Mouse (Mus musculus): ENCODE results near the gene Gpr37. TPM values are rescaled to one million over a fixed set of nuclear protein-coding genes. Genes with fewer than 3 reads are reported as not detected.

The Gpr37 gene
- polyA plus RNA-seq, 1 experiment from 2014 or later, result 1.3 TPM

DNA sequence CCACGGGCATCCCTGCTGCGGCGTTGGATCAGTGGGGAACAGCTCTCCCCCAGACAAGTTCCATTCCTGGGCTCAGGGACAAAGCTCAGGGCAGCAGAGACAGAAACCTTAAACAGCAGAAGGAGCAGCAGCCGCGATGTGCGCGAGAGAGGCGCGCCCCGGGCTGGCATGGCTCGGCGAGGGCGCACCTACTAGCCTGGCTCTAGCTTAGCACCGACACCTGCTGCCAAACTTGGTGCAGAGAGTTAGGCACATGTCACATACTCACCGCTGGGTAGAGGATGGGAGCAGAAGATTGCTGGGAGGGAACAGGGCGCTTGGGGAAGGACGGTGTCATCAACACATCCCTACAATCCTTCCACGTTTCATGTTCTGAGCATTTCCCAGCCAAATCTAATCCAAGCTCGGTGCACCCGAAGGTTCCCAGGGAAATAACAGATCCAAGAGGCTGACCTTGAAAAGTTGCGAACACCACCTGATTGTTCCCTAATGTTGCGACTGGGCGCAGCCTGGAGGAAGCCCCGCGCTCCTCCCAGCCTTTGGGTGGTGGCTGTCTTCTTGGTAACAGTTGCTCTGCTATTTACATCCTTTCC lies 1.5 kb downstream of the Gpr37 start:
- DNase-seq (ENCODE audit: low spot score) (peak; percentile 69), ATAC-seq (replicated peaks; ENCODE audit: low FRiP score) (peak; percentile 44)
- H3K4me2 ChIP-seq (ENCODE audit: low read depth, low read length, severe bottlenecking), result peak overlapping the region; percentile 92
- peak overlapping the region; percentile 53 for H3K4me3 ChIP-seq (ENCODE audit: low read depth, low read length)
- no peaks in the 10 kb centered on the region for H3K9me3 ChIP-seq (ENCODE audit: control insufficient read depth, low read length)
- peak overlapping the region; percentile 70 for H3K9ac ChIP-seq (ENCODE audit: low read length)
- H3K4me1 ChIP-seq (replicated peaks; ENCODE audit: control insufficient read depth, insufficient read depth, low read length), result peaks cover 4% of the 10 kb centered on the region; the same call in 1 of the 2 replicates
- under 1% methylated on average over 25 of the region's 25 CpGs for WGBS
- H3K36me3 ChIP-seq (ENCODE audit: control insufficient read depth, insufficient read depth, low read length), result no peaks in the 10 kb centered on the region
- H3K27ac ChIP-seq (ENCODE audit: low read depth, low read length), result no peak overlapping the region
- H3K27me3 ChIP-seq (ENCODE audit: control insufficient read depth, insufficient read depth, low read length), result peaks cover 6% of the 10 kb centered on the region; the same call in 1 of the 2 replicates

DNA sequence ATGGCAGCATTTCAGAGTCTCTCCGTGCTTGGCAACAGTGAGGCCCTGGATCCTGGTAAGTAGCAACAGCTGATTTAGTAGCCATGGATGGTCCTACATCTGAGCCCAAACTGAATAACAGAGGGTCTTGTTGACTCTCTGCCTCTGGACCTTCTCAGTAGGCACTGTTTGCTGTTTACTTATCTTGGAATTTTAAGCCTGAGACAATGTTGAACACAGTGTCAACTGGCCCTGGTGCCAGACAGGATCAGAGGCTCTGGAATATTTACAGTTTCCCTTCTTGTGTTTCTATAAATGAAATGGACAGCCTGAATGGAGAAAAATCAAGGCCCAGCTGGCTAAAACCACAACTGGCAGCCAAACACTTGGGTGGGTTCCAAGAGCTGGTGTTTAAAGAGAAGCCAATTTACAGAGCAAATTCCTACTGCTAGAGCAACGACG lies 3.7 kb downstream of the Gpr37 start:
- Histone ChIP-seq H3K27ac (ENCODE audit: low read depth, low read length) (no peak overlapping the region), H3K27me3 (ENCODE audit: control insufficient read depth, insufficient read depth, low read length) (peaks cover 6% of the 10 kb centered on the region; the same call in 1 of the 2 replicates), H3K4me3 (ENCODE audit: low read depth, low read length) (no peak overlapping the region), H3K9ac (ENCODE audit: low read length) (no peak overlapping the region), H3K9me3 (ENCODE audit: control insufficient read depth, low read length) (no peaks in the 10 kb centered on the region), H3K4me2 (ENCODE audit: low read depth, low read length, severe bottlenecking) (no peak overlapping the region), H3K4me1 (replicated peaks; ENCODE audit: control insufficient read depth, insufficient read depth, low read length) (peaks cover 4% of the 10 kb centered on the region; the same call in 1 of the 2 replicates), H3K36me3 (ENCODE audit: control insufficient read depth, insufficient read depth, low read length) (no peaks in the 10 kb centered on the region)
- no peak for DNase-seq (ENCODE audit: low spot score)
- WGBS, result 88% methylated on average over 3 of the region's 3 CpGs
- ATAC-seq (replicated peaks; ENCODE audit: low FRiP score), result no peak

DNA sequence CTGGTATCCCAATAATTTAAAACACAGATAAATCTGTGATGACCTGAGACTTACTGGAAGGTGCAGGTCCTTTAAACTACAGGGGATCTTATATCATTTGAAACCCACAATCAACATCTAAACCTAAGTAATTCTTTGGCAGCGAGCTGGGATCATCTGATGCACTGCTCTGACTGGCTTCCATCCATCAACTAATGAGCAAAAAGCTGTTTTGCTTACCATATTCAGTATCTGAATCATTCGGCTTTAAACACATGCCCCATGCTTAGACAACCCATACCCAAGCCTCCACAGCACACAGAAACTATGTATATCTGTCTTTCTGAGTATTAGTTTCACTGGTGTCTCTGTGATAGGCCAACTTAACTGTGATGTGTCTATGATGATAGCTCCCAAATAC lies 6.1 kb downstream of the Gpr37 start:
- no peak for ATAC-seq (replicated peaks; ENCODE audit: low FRiP score)
- no peak overlapping the region for H3K27ac ChIP-seq (ENCODE audit: low read depth, low read length)

DNA sequence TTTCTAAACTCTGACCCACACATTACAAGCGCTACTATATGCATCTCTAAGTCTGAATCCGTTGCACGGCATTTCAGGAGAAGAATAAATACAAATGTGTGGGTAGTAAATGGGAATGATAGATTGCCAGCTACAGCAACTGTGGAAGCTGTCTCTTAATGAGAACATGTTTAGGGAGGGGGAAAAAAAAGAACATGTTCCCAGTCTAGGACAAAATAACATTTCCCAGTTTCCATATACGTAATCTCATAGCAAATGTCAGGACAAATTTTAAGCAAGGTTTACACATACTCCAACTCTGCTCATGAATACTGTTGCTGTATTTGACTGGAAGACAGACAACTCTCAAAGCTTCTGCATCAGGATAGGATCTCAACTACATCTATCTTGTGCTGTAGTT lies 15.4 kb downstream of the Gpr37 start:
- no peak for DNase-seq (ENCODE audit: low spot score)
- H3K36me3 ChIP-seq (ENCODE audit: control insufficient read depth, insufficient read depth, low read length), result no peaks in the 10 kb centered on the region
- H3K4me1 ChIP-seq (replicated peaks; ENCODE audit: control insufficient read depth, insufficient read depth, low read length), result no peaks in the 10 kb centered on the region
- H3K9me3 ChIP-seq (ENCODE audit: control insufficient read depth, low read length), result no peaks in the 10 kb centered on the region
- no peak overlapping the region for H3K4me2 ChIP-seq (ENCODE audit: low read depth, low read length, severe bottlenecking)
- no peak overlapping the region for H3K9ac ChIP-seq (ENCODE audit: low read length)
- H3K4me3 ChIP-seq (ENCODE audit: low read depth, low read length), result no peak overlapping the region
- no peak for ATAC-seq (replicated peaks; ENCODE audit: low FRiP score)
- no peaks in the 10 kb centered on the region for H3K27me3 ChIP-seq (ENCODE audit: control insufficient read depth, insufficient read depth, low read length)
- H3K27ac ChIP-seq (ENCODE audit: low read depth, low read length), result no peak overlapping the region
- WGBS, result 91% methylated on average over 4 of the region's 4 CpGs

More for the DNA sequence above, 6.1 kb downstream of the Gpr37 start:
- no peak overlapping the region for H3K4me2 ChIP-seq (ENCODE audit: low read depth, low read length, severe bottlenecking)
- H3K4me1 ChIP-seq (replicated peaks; ENCODE audit: control insufficient read depth, insufficient read depth, low read length), result peaks cover 4% of the 10 kb centered on the region; the same call in 1 of the 2 replicates
- no peak overlapping the region for H3K4me3 ChIP-seq (ENCODE audit: low read depth, low read length)
- no peak overlapping the region for H3K9ac ChIP-seq (ENCODE audit: low read length)
- H3K27me3 ChIP-seq (ENCODE audit: control insufficient read depth, insufficient read depth, low read length), result peaks cover 6% of the 10 kb centered on the region; the same call in 1 of the 2 replicates
- WGBS, result 87% methylated on average over 2 of the region's 2 CpGs
- DNase-seq (ENCODE audit: low spot score), result no peak
- H3K9me3 ChIP-seq (ENCODE audit: control insufficient read depth, low read length), result no peaks in the 10 kb centered on the region
- H3K36me3 ChIP-seq (ENCODE audit: control insufficient read depth, insufficient read depth, low read length), result no peaks in the 10 kb centered on the region

DNA sequence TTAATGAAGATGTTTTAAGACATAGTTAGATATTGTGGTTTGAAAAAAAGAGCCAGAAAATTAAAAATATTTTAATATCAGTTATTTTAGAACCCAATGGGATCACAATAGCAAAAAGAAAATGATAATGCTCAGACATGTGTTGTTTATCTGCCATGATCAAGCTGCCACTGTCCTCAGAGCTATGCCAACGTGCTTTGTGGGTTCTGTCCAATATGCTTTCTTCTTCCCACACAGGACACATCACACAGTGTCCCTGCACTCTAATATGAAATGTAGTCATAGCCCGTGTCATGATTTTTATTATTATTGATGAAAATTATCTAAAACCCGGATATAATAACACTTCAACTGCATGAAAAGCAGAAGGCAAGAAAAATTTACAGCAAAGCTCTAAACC lies 16.7 kb downstream of the Gpr37 start:
- no peak overlapping the region for H3K27ac ChIP-seq (ENCODE audit: low read depth, low read length)
- no peaks in the 10 kb centered on the region for H3K4me1 ChIP-seq (replicated peaks; ENCODE audit: control insufficient read depth, insufficient read depth, low read length)
- WGBS, result 78% methylated on average over 3 of the region's 3 CpGs
- H3K9ac ChIP-seq (ENCODE audit: low read length), result no peak overlapping the region
- no peak overlapping the region for H3K4me2 ChIP-seq (ENCODE audit: low read depth, low read length, severe bottlenecking)
- no peaks in the 10 kb centered on the region for H3K27me3 ChIP-seq (ENCODE audit: control insufficient read depth, insufficient read depth, low read length)
- DNase-seq (ENCODE audit: low spot score) (no peak), ATAC-seq (replicated peaks; ENCODE audit: low FRiP score) (no peak)
- H3K4me3 ChIP-seq (ENCODE audit: low read depth, low read length), result no peak overlapping the region
- H3K9me3 ChIP-seq (ENCODE audit: control insufficient read depth, low read length), result no peaks in the 10 kb centered on the region
- H3K36me3 ChIP-seq (ENCODE audit: control insufficient read depth, insufficient read depth, low read length), result no peaks in the 10 kb centered on the region

DNA sequence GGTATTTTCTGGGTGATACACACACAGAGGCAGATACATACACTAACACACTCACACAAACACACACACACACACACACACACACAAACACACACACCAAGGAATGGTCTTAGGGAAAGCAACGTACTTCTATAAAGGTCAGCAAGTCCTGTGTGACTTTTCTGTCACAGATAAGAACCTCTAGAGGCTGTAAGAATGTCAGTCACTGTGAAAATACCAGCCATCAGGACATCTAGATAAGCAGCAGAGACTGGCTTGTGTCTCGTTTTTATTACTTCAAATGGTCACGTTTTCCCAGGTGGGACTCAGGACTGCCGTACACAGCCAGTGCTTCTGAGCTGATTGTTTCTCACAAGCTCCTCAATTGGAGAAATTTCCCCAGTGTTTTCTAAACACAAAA lies 20.4 kb downstream of the Gpr37 start:
- Histone ChIP-seq H3K4me2 (ENCODE audit: low read depth, low read length, severe bottlenecking) (no peak overlapping the region), H3K9me3 (ENCODE audit: control insufficient read depth, low read length) (no peaks in the 10 kb centered on the region), H3K4me1 (replicated peaks; ENCODE audit: control insufficient read depth, insufficient read depth, low read length) (no peaks in the 10 kb centered on the region), H3K36me3 (ENCODE audit: control insufficient read depth, insufficient read depth, low read length) (no peaks in the 10 kb centered on the region), H3K27ac (ENCODE audit: low read depth, low read length) (no peak overlapping the region), H3K27me3 (ENCODE audit: control insufficient read depth, insufficient read depth, low read length) (no peaks in the 10 kb centered on the region), H3K9ac (ENCODE audit: low read length) (no peak overlapping the region), H3K4me3 (ENCODE audit: low read depth, low read length) (no peak overlapping the region)
- no peak for ATAC-seq (replicated peaks; ENCODE audit: low FRiP score)
- no peak for DNase-seq (ENCODE audit: low spot score)
- WGBS, result 85% methylated on average over 4 of the region's 4 CpGs

DNA sequence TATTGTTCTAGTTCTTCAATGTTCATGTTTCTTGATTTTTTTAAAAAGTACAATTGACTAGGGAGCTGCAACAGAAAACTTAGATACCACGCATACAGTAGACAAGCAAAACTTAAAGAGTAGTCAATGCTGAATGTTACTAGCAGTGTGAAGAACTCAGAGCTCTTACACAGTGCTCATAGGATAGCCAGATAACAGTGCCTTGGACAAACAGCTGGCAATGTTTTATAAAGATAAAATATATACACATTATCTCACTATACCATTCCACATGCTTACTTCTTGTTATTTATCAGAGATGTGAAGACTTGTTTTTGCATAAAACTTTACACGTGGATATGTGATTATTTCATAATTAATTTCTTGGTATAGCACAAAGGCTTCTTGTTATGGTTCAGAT lies 26.6 kb downstream of the Gpr37 start:
- ATAC-seq (replicated peaks; ENCODE audit: low FRiP score), result no peak
- Histone ChIP-seq H3K9ac (ENCODE audit: low read length) (no peak overlapping the region), H3K4me1 (replicated peaks; ENCODE audit: control insufficient read depth, insufficient read depth, low read length) (no peaks in the 10 kb centered on the region), H3K9me3 (ENCODE audit: control insufficient read depth, low read length) (no peaks in the 10 kb centered on the region), H3K4me3 (ENCODE audit: low read depth, low read length) (no peak overlapping the region), H3K27me3 (ENCODE audit: control insufficient read depth, insufficient read depth, low read length) (no peaks in the 10 kb centered on the region), H3K27ac (ENCODE audit: low read depth, low read length) (no peak overlapping the region), H3K4me2 (ENCODE audit: low read depth, low read length, severe bottlenecking) (no peak overlapping the region), H3K36me3 (ENCODE audit: control insufficient read depth, insufficient read depth, low read length) (no peaks in the 10 kb centered on the region)
- DNase-seq (ENCODE audit: low spot score), result no peak
- WGBS, result 83% methylated on average over 2 of the region's 2 CpGs

DNA sequence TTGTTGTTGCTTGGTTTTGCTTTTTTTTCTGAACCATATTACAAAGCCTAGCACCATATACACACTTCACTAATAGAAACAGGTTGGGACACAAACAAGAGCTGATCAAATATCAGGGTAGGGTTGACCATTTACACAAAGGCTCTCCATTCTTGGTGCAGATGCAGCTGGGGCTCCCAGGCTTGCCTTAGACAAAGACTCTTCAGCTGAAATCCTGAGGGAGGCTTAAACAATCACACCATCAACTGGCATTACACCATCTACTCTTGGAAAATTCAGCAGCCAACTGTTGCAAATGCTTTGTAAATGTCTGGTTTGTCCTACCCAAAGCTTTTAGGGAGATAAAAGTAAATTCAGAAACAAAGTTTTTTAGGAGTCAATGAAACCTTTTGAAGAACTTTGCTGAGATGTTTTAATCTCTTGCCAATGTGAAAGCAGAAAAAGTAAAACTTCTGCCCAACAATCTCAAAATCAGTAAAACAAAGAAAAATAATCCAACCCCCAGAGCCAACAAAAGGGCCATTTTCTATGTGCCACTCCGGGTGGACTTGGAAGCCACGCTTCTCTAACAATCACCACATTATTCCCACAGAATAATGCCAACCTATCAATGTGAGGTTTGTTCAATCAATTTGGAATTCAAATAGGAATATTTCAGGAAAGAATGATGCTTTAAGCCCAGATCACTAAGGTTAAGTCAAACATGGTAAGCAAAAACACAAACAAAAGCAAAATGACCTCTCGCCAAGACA lies 30.4 kb downstream of the Gpr37 start:
- 53% methylated on average over 3 of the region's 3 CpGs for WGBS
- Histone ChIP-seq H3K4me2 (ENCODE audit: low read depth, low read length, severe bottlenecking) (no peak overlapping the region), H3K9me3 (ENCODE audit: control insufficient read depth, low read length) (no peaks in the 10 kb centered on the region), H3K27me3 (ENCODE audit: control insufficient read depth, insufficient read depth, low read length) (no peaks in the 10 kb centered on the region), H3K36me3 (ENCODE audit: control insufficient read depth, insufficient read depth, low read length) (no peaks in the 10 kb centered on the region), H3K27ac (ENCODE audit: low read depth, low read length) (no peak overlapping the region), H3K9ac (ENCODE audit: low read length) (no peak overlapping the region), H3K4me3 (ENCODE audit: low read depth, low read length) (no peak overlapping the region), H3K4me1 (replicated peaks; ENCODE audit: control insufficient read depth, insufficient read depth, low read length) (no peaks in the 10 kb centered on the region)
- ATAC-seq (replicated peaks; ENCODE audit: low FRiP score) (no peak), DNase-seq (ENCODE audit: low spot score) (no peak)
